Mouse (Mus musculus) C2C12 (cell line): ENCODE measurements at regions not wholly inside any gene's neighbourhood (a gene's known extent, or its start where the extent isn't known, plus 50 kb on each side); places are given as distances from the start of the nearest gene placed in this dataset.

Experiments
- CEBPB ChIP-seq: IDR thresholded peaks from one replicate; pipeline ENCODE4 v1.6.1; 2011; ENCODE audit warnings: low read depth, mild to moderate bottlenecking, control low read depth, moderate library complexity
- CTCF ChIP-seq: IDR thresholded peaks from one replicate; pipeline ENCODE4 v1.5.1; 2011; ENCODE audit not compliant: control insufficient read depth, insufficient read depth, insufficient read length
- MAX ChIP-seq: IDR thresholded peaks from one replicate; pipeline ENCODE4 v1.6.1; 2011; ENCODE audit warnings: mild to moderate bottlenecking, control low read depth
- MYOD1 ChIP-seq: IDR thresholded peaks from one replicate; pipeline ENCODE4 v1.6.1; 2011; ENCODE audit warnings: low read depth; ENCODE audit not compliant: control insufficient read depth, insufficient read length
- MYOG ChIP-seq: IDR thresholded peaks from one replicate; pipeline ENCODE4 v1.6.1; 2011; ENCODE audit not compliant: control insufficient read depth, insufficient read length; ENCODE audit errors: extremely low read depth
- USF1 ChIP-seq: IDR thresholded peaks from one replicate; pipeline ENCODE4 v1.6.1; 2011; ENCODE audit warnings: low read depth, mild to moderate bottlenecking, control low read depth, moderate library complexity

DNA sequence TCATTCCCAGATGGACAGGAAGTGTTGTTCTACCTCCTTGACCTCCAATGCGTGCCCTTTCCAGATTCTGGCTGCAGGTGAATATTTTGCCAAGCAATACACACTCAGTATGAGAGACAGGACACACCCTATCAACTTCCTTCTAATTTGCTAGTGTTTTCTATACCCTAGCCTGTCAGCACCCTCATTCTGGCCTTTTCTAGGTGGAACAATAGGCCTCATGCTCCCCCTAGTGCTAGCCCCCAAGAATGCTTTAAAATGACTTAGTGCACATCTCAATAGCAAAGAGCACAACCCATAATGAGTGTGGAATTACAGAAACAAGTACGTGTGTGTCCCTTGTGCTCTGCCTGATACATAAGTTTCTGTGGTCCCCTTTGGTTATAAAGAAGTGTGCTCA, 161.1 kb downstream of the Ibtk start:
- TF ChIP-seq CEBPB, result no peak
- peak; percentile 13 for TF ChIP-seq CTCF
- no peak for TF ChIP-seq MYOD1
- no peak for TF ChIP-seq USF1
- no peak for TF ChIP-seq MAX
- TF ChIP-seq MYOG, result no peak
